Mouse (Mus musculus) v-Abl transformed pro-B cells (cell line): ENCODE results near the gene Myo1c.

ENCODE experiments used
- in situ Hi-C, 2 experiments: fragments of 400-800 bp; cut with MboI; formaldehyde crosslinking; loops; one replicate each; pipeline ENCODE4 v1.15.1; 2025; ENCODE audit not compliant: unreplicated experiment in 2 of 2

Gene Myo1c

DNA sequence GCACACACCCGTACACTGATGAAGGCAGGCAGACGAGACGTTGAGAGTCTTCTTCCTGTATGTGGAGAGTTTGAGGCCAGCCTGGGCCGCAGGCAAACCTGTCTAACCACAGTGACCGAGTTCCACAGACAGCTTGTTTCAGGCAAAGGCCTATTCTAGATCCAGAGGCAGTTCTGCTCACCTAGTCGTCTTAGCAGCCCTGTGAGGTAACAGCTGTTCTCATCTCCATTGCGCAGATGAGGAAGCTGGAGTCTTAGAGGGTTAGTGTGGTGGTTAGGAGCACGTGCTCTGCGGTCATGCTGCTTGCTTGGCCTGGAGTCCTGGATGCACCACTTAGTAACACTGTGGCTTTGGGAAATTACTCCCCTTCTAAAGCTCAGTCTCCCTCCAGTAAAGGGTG lies 5.6 kb upstream of the Myo1c start:
- in situ Hi-C loops: no loop called here

DNA sequence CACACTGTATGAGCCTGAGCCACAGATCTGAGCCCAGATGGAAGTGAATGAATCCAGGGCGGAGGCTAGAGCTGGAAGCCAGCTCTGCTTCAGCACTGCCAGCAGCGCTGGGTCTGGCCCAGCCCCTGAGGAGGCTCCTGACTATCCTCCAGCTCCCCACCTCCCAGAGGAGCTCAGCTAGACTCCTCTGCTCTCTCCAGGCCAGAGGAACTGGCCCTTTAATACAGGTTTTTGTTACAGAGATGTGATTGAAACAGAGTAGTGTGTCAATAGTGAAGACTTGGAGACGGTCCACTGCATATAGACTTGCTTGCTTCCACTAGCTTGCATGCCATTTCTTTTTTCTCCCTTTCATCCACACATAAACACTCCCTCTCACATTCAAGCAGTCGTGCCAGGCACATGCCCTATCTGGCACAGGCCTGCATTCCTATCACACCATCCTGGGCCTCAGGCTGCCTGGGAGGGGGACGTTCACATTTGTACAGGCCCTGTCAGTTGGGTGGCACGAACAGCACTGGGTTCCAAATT lies 2.6 kb upstream of the Myo1c start:
- in situ Hi-C loops: no loop called here

- in situ Hi-C loops: no loop called here
These were observed 1.1 kb upstream of the Myo1c start for GRCm38 (mm10) chr11:75649155-75649561.

DNA sequence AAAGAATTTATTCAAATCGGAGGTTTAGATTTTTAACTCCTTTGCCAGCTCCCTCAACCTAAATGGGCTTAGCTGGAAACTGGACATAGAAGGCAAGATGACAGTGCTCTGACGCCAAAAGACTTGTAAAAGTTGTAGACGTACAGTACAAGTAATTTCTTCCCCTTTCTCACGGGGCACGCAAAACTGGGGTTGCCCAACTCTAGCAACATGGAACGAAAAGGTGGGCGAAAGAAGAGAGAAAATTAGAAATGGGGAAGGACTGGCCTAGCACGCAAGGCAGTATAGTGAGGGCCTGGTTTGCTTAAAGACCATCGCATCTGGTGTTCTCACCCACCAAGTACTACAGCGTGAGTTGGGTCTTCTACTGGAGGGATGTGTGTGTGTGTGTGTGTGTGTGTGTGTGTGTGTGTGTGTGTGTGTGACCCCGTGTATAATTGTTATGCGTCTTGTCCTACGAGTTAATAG lies 688 bp downstream of the Myo1c start:
- in situ Hi-C loops: loop anchor here in 1 of 2 experiments (10.0 kb wide), 1 partner anchor 116 kb away; the partner anchor contains the start of gene Slc43a2

- in situ Hi-C loops: loop anchor here in 1 of 2 experiments (10.0 kb wide), 1 partner anchor 117 kb away; the partner anchor contains the start of gene Slc43a2
These were observed 1.3 kb downstream of the Myo1c start for GRCm38 (mm10) chr11:75651426-75652221.

DNA sequence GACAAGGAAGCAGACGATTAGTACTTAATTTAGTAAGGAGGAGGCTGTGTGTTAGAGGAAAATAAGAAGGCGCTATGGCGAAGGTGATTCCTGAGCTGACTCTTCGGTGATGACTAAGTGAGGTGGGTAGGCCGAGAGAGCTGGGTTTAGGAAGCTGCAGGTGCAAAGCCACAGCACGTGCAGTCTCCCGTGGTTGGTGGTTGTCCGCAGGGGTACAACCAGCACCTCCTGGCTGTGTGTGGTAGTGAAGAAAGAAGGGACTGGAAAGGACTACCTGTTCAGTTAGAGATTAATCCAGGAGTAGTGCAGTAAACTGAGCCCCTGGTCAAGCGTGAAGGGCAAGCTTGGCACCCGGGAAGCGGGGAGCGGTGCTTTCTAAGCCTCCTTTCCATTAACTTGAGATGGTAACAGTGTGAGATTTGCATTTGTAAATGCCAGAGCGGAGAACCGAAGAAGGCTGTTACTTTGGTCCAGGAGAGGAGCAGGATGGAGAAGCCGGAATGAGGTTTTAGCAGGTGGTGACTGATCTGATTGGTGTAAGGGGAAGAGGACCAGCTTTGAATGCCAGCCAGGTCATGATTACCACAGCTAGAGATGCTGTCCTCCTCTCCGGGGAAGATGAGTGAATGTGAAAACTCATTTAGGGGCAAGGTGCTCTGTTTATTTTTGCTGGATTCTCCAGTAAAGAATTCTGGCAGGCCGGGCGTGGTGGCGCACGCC lies 2.1 kb downstream of the Myo1c start:
- in situ Hi-C loops: loop anchor here in 1 of 2 experiments (10.0 kb wide), 1 partner anchor 118 kb away; the partner anchor contains the start of gene Slc43a2

- in situ Hi-C loops: loop anchor here in 1 of 2 experiments (10.0 kb wide), 1 partner anchor 118 kb away; the partner anchor contains the start of gene Slc43a2
These were observed 2.8 kb downstream of the Myo1c start for GRCm38 (mm10) chr11:75652942-75653684.

- in situ Hi-C loops: loop anchor here in 1 of 2 experiments (10.0 kb wide), 1 partner anchor 119 kb away; the partner anchor contains the start of gene Slc43a2
These were observed 3.6 kb downstream of the Myo1c start for GRCm38 (mm10) chr11:75653781-75654470.

DNA sequence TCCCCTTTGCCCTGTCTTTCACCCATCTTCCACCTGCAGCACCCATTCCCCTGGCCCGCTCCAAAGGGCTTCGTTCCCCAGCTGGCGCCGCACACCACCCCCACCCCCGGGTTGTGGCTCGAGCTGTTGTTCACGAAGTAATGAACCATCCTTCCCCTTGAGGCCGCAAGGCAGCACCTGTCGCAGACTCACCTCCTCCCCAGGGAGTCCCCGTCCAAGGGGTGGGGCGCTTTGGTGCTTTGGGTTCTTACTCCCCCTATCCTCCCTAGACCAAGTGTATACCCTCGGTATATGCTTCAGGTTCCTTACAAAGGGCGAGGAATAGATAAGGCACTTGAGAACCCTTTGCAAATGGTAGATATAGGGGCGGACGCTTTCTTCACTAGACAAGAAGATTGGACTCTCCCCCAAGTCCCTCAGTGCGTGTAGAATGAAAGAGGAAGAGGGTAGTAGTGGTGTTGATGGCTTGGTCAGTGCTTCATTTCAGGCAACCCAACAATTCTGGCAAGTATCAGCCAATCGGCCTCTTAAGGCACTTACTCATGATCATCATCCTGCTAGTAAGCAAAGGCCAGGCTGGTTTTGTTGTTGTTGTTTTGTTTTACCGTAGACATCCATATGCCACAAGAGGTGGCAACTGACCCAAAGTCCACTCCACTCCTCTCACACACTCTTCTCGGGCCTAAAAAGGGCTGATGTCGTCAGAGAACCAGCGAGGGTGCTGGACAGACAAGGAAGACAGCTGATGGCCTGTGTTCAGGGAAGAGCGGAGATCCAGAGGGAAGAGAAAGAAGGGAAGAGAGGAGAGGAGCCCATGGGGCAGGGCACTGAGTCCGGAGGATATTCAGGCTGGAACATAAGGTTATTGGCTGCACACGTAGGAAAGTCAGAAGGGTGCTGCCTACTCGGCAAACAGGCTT lies 4.4 kb downstream of the Myo1c start:
- in situ Hi-C loops: loop anchor here in 1 of 2 experiments (10.0 kb wide), 1 partner anchor 120 kb away; the partner anchor contains the start of gene Slc43a2

DNA sequence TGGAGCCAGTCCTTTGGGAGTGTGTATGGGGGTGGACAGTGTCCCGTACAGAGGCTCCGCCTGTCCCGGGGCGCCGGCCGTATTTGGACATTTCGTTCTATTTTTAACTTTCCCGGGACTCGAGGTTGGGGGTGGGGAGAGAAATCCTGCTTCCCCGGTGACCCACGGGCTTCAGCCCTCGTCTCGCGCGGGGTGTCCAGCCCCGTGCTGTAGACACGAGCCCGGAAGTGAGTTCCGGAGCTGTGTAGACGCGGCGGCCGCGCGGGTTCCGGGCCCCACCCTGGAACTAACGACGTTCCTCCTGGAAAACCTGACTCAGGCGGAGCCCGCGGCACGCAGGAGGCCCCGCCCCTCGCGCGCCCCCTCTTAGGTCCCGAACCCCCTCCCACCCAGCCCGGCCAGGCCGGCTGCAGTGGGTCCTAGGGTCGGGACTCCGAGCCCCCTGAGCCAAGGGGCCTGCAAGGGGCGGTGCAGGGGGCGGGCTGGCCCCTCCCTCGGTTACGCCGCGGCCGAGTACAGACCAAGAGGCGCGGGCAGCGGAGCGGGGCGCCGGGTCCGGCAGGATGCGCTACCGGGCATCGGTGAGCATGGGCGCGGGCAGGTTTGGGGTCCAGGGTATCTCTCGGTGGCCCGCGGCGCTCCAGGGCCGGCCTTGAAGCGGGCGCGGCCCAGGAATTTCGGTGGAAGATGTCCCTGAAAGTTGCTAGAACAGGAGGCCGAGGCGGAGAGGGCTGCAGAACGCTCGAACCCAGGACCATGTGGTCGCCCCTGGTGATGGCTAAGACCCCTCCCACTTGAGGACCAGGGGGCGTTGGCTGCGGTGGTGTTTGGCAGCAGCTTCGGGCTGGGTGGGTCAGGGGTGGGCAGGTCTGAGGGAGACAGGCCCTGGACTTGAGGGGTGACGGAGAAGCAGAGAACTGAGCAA lies 5.6 kb downstream of the Myo1c start:
- in situ Hi-C loops: loop anchor here in 1 of 2 experiments (10.0 kb wide), 1 partner anchor 121 kb away; the partner anchor contains the start of gene Slc43a2

GRCm38 (mm10) chr11:75656621-75657590 lies 6.6 kb downstream of the Myo1c start:
- in situ Hi-C loops: loop anchor here in 1 of 2 experiments (10.0 kb wide), 1 partner anchor 122 kb away; the partner anchor contains the start of gene Slc43a2

DNA sequence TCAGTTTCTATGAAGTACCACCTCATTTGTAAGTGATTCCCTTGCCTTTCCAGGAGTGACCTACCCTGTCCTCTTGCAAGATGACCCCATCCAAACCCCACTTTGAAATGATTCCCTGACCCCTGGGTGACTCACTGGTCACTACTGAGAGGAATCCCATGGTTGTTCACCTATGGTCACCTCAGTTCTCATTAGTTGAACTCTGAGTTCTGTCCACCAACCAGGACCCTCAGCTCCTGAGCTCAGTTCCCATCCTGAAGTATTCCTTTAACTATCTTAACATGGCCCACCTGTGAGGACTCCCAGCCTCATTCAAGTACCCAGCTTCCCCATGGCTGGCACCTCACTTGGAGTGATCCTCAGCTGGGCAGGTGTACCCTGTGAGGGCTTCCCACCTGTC lies 7.5 kb downstream of the Myo1c start:
- in situ Hi-C loops: loop anchor here in 1 of 2 experiments (10.0 kb wide), 1 partner anchor 123 kb away; the partner anchor contains the start of gene Slc43a2

GRCm38 (mm10) chr11:75658311-75658710 lies 8.0 kb downstream of the Myo1c start:
- in situ Hi-C loops: loop anchor here in 1 of 2 experiments (10.0 kb wide), 1 partner anchor 124 kb away; the partner anchor contains the start of gene Slc43a2

GRCm38 (mm10) chr11:75658996-75659750 lies 8.9 kb downstream of the Myo1c start:
- in situ Hi-C loops: loop anchor here in 1 of 2 experiments (10.0 kb wide), 1 partner anchor 124 kb away; the partner anchor contains the start of gene Slc43a2

- in situ Hi-C loops: no loop called here
These were observed 9.8 kb downstream of the Myo1c start for GRCm38 (mm10) chr11:75660081-75660590.
